Mouse (Mus musculus): Measurements from ENCODE around the gene Dmgdh.

Dmgdh gene

GRCm38 (mm10) chr13:93773704-93774315 lies 99.6 kb downstream of the Dmgdh start:
- DNase-seq = no peak

- no peak for DNase-seq
Measured at GRCm38 (mm10) chr13:93782823-93783222, 108.6 kb downstream of the Dmgdh start.

- no peak for DNase-seq
Measured at GRCm38 (mm10) chr13:93785329-93785728, 111.1 kb downstream of the Dmgdh start.

- no peak for DNase-seq
Measured at GRCm38 (mm10) chr13:93786051-93786450, 111.8 kb downstream of the Dmgdh start.

- no peak for DNase-seq
Measured at GRCm38 (mm10) chr13:93787647-93788046, 113.4 kb downstream of the Dmgdh start.

- peak; percentile 25 for DNase-seq
Measured at GRCm38 (mm10) chr13:93792945-93793642, 118.9 kb downstream of the Dmgdh start.

- DNase-seq = no peak
Measured at GRCm38 (mm10) chr13:93793643-93794182, 119.5 kb downstream of the Dmgdh start.

- DNase-seq = no peak
Measured at GRCm38 (mm10) chr13:93797011-93797600, 122.9 kb downstream of the Dmgdh start.
